Mouse (Mus musculus) myocyte (in vitro differentiated cells): ENCODE results near the gene Slc38a3. TPM values are rescaled to one million over a fixed set of nuclear protein-coding genes. Genes with fewer than 3 reads are reported as not detected.

Source experiments
- H3K27me3 ChIP-seq: one replicate; pipeline ENCODE4 v1.6.1; 2011; ENCODE audit not compliant: control insufficient read depth, insufficient read depth, insufficient read length
- H3K36me3 ChIP-seq: one replicate; pipeline ENCODE4 v1.6.1; 2011; ENCODE audit not compliant: control insufficient read depth, insufficient read depth
- H3K4me2 ChIP-seq: one replicate; pipeline ENCODE4 v1.6.1; 2011; ENCODE audit warnings: low read depth, control low read depth
- H3K4me3 ChIP-seq: one replicate; pipeline ENCODE4 v1.5.1; 2011; ENCODE audit warnings: mild to moderate bottlenecking, control low read depth, moderate library complexity
- H3K79me2 ChIP-seq: one replicate; pipeline ENCODE4 v1.6.1; 2011; ENCODE audit not compliant: control insufficient read depth, insufficient read depth
- H3ac ChIP-seq: one replicate; pipeline ENCODE4 v1.6.1; 2011; ENCODE audit not compliant: control insufficient read depth, insufficient read length
- CEBPB ChIP-seq: IDR thresholded peaks from 2 replicates; pipeline ENCODE4 v1.6.1; 2011; ENCODE audit warnings: mild to moderate bottlenecking, moderate library complexity; ENCODE audit not compliant: poor library complexity, insufficient read depth, severe bottlenecking
- E2F4 ChIP-seq: IDR thresholded peaks from one replicate; pipeline ENCODE4 v1.6.1; 2011; ENCODE audit warnings: mild to moderate bottlenecking, control low read depth, moderate library complexity; ENCODE audit not compliant: insufficient read depth
- MAX ChIP-seq: IDR thresholded peaks from one replicate; pipeline ENCODE4 v1.6.1; 2011; ENCODE audit warnings: low read depth, mild to moderate bottlenecking, control low read depth
- MYOD1 ChIP-seq, 3 experiments: IDR thresholded peaks; one replicate each; pipeline ENCODE4 v1.6.1; 2011; ENCODE audit warnings: control low read depth in 2 of 3, low read depth in 2 of 3, mild to moderate bottlenecking in 2 of 3, moderate library complexity in 1 of 3; ENCODE audit not compliant: insufficient read length in 2 of 3, control insufficient read depth in 1 of 3
- MYOG ChIP-seq, 3 experiments: IDR thresholded peaks; one replicate each; pipeline ENCODE4 v1.6.1; 2011; ENCODE audit warnings: control low read depth in 2 of 3, low read depth in 2 of 3, mild to moderate bottlenecking in 2 of 3; ENCODE audit not compliant: insufficient read length in 2 of 3, control insufficient read depth in 1 of 3, insufficient read depth in 1 of 3
- POLR2A ChIP-seq: IDR thresholded peaks from one replicate; pipeline ENCODE4 v1.6.1; 2011; ENCODE audit warnings: low read depth, mild to moderate bottlenecking, control low read depth, moderate library complexity; ENCODE audit not compliant: insufficient read length
- POLR2AphosphoS2 ChIP-seq: IDR thresholded peaks from one replicate; pipeline ENCODE4 v1.6.1; 2011; ENCODE audit warnings: low read depth, control low read depth; ENCODE audit not compliant: insufficient read length
- REST ChIP-seq: IDR thresholded peaks from one replicate; pipeline ENCODE4 v1.6.1; 2011; ENCODE audit warnings: mild to moderate bottlenecking, control low read depth, moderate library complexity; ENCODE audit not compliant: insufficient read depth, insufficient read length
- SRF ChIP-seq: IDR thresholded peaks from one replicate; pipeline ENCODE4 v1.6.1; 2011; ENCODE audit warnings: low read depth; ENCODE audit not compliant: control insufficient read depth, insufficient read length
- TCF12 ChIP-seq: IDR thresholded peaks from one replicate; pipeline ENCODE4 v1.6.1; 2011; ENCODE audit warnings: mild to moderate bottlenecking, control low read depth; ENCODE audit not compliant: poor library complexity, insufficient read depth, severe bottlenecking
- TCF3 ChIP-seq: IDR thresholded peaks from one replicate; pipeline ENCODE4 v1.6.1; 2011; ENCODE audit warnings: low read depth, control low read depth; ENCODE audit not compliant: insufficient read length
- USF1 ChIP-seq: IDR thresholded peaks from one replicate; pipeline ENCODE4 v1.6.1; 2011; ENCODE audit warnings: low read depth, mild to moderate bottlenecking, control low read depth, moderate library complexity
- polyA plus RNA-seq: library from polyadenylated mRNA; unstranded; fragments of >200 nt; fragmentation: generic; extraction: Trizol; gene quantifications from one replicate; pipeline ENCODE4 v1.2.1, GENCODE M21; 2012; ENCODE audit warnings: missing spikeins

Gene Slc38a3
- polyA plus RNA-seq, 1 experiment: 0.06 TPM

GRCm38 (mm10) chr9:107668916-107669315 is 414 bp downstream of the Slc38a3 start:
- TF ChIP-seq TCF12 (no peak), USF1 (no peak)

DNA sequence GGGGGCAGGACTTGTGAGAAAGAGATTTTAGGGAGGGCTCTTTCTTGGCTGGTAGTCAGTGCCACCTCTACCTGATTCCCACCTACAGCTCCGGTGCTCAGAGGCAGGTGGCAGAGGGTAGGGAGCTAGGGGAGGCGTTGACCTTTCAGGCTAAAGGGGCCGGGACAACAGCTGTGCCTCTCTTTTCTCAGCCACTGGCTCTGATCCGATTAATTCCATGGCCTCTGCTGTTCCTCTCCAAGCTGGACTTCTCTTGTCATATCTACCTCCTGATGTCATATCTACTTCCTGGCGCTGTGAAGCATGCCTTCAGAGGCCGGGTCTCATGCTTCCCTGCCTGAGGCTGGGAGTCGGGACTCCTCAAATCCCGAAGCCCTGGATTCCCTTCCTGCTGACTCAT is 1.3 kb downstream of the Slc38a3 start:
- Histone ChIP-seq H3ac (no peak overlapping the region), H3K79me2 (no peaks in the 10 kb centered on the region), H3K36me3 (no peaks in the 10 kb centered on the region), H3K27me3 (peaks cover 72% of the 10 kb centered on the region), H3K4me3 (no peak overlapping the region), H3K4me2 (no peak overlapping the region)
- TF ChIP-seq USF1: no peak
- TF ChIP-seq E2F4: no peak
- no peak for TF ChIP-seq REST
- no peak for TF ChIP-seq MYOG (IDR thresholded peaks at IDR 0.05; ENCODE audit: control insufficient read depth in 1 of 3, insufficient read depth in 1 of 3, insufficient read length in 2 of 3, low read depth in 2 of 3)
- TF ChIP-seq CEBPB: no peak
- TF ChIP-seq POLR2AphosphoS2: no peak
- TF ChIP-seq TCF12: no peak
- TF ChIP-seq MAX: no peak
- TF ChIP-seq MYOD1 (IDR thresholded peaks at IDR 0.05; ENCODE audit: control insufficient read depth in 1 of 3, insufficient read length in 2 of 3, low read depth in 2 of 3): no peak
- no peak for TF ChIP-seq SRF
- no peak for TF ChIP-seq POLR2A
- no peak for TF ChIP-seq TCF3

More at GRCm38 (mm10) chr9:107668916-107669315, 414 bp downstream of the Slc38a3 start:
- no peaks in the 10 kb centered on the region for H3K36me3 ChIP-seq
- no peak overlapping the region for H3K4me2 ChIP-seq
- H3ac ChIP-seq: no peak overlapping the region
- H3K79me2 ChIP-seq: no peaks in the 10 kb centered on the region
- H3K4me3 ChIP-seq: no peak overlapping the region
- H3K27me3 ChIP-seq: peaks cover 68% of the 10 kb centered on the region

DNA sequence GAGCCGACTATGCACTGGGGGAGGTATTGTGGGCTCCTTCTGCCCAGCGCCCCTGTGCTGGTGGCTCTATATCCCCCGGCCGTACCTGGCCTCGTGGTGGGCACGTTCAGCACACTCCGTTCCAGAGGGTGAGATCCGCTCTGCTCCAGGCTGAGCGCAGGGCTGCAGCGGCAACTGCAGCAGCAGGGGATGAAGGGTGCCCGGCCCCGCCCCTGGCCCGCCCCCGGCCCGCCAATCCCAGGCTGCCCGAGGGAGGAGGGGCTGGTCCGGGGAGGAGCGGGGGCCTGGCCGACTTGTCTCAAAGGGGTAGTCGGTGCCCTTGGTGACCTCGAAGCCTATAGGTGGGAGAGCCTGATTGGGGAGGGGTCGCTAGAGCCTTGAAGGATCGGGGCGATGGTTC is 2.1 kb downstream of the Slc38a3 start:
- no peak for TF ChIP-seq MAX
- no peak for TF ChIP-seq CEBPB

DNA sequence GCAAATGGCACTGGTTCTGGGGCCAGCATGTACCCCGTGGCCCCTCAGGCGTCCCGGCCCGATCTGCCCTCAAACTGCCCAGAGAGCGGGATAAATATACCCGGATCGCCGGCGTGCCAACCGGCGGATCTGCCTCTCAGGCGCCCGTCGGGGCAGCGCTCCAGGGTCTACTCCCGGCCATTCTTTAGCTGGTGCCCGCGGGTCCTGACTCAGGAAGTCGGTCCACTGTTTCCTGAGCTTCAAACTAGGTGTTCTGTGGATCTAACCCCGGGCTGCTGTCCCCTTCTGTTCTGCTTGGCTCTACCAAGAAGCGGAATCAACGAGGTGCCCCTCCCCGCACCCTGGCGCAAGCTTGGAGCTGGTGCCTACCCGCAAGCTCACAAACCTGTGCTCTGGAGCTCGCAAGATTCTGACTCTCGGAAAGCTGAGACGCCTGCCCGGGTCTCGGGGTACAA is 2.6 kb downstream of the Slc38a3 start:
- Histone ChIP-seq H3K79me2 (no peaks in the 10 kb centered on the region), H3K27me3 (peaks cover 82% of the 10 kb centered on the region), H3K4me3 (no peak overlapping the region), H3ac (no peak overlapping the region), H3K36me3 (no peaks in the 10 kb centered on the region), H3K4me2 (peak overlapping the region; percentile 34)
- no peak for TF ChIP-seq TCF12
- TF ChIP-seq REST: no peak
- no peak for TF ChIP-seq E2F4
- no peak for TF ChIP-seq TCF3
- no peak for TF ChIP-seq MYOG (IDR thresholded peaks at IDR 0.05; ENCODE audit: control insufficient read depth in 1 of 3, insufficient read depth in 1 of 3, insufficient read length in 2 of 3, low read depth in 2 of 3)
- TF ChIP-seq SRF: no peak
- no peak for TF ChIP-seq POLR2A
- no peak for TF ChIP-seq USF1
- no peak for TF ChIP-seq MYOD1 (IDR thresholded peaks at IDR 0.05; ENCODE audit: control insufficient read depth in 1 of 3, insufficient read length in 2 of 3, low read depth in 2 of 3)
- no peak for TF ChIP-seq POLR2AphosphoS2
- TF ChIP-seq CEBPB: no peak

More for the DNA sequence above, 2.1 kb downstream of the Slc38a3 start:
- Histone ChIP-seq H3K36me3 (no peaks in the 10 kb centered on the region), H3K4me2 (peak overlapping the region; percentile 34), H3ac (no peak overlapping the region), H3K27me3 (peaks cover 80% of the 10 kb centered on the region), H3K79me2 (no peaks in the 10 kb centered on the region), H3K4me3 (no peak overlapping the region)

DNA sequence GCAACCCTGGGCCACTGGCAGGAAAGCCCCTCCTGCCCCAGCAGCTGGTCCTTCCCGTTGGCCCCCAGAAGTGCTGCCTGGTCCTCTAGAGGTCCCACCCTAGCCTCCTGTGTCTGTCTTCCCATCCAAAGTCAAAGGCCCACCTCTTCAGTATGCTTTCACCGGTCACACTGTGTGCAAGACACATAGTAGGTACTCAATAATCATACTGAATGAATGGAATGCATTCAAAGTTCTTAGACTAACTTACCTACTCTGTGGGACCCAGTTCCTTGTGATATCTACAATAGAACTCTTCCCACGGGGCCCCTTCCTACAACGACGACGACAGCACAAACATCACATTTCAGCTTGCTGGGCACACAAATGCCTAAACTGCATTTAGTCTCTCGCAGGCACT is 4.0 kb downstream of the Slc38a3 start:
- no peak overlapping the region for H3ac ChIP-seq
- no peaks in the 10 kb centered on the region for H3K36me3 ChIP-seq
- no peak overlapping the region for H3K4me3 ChIP-seq
- peaks cover 85% of the 10 kb centered on the region for H3K27me3 ChIP-seq
- TF ChIP-seq CEBPB (no peak), TCF3 (no peak), TCF12 (no peak), REST (no peak), POLR2A (no peak), POLR2AphosphoS2 (no peak), SRF (no peak), MAX (no peak)
- no peaks in the 10 kb centered on the region for H3K79me2 ChIP-seq
- no peak overlapping the region for H3K4me2 ChIP-seq

- no peaks in the 10 kb centered on the region for H3K79me2 ChIP-seq
- no peak overlapping the region for H3K4me2 ChIP-seq
- H3K27me3 ChIP-seq: peaks cover 85% of the 10 kb centered on the region
- H3ac ChIP-seq: no peak overlapping the region
- H3K4me3 ChIP-seq: no peak overlapping the region
- TF ChIP-seq USF1 (no peak), MAX (no peak), MYOG (IDR thresholded peaks at IDR 0.05; ENCODE audit: control insufficient read depth in 1 of 3, insufficient read depth in 1 of 3, insufficient read length in 2 of 3, low read depth in 2 of 3) (no peak), REST (no peak), MYOD1 (IDR thresholded peaks at IDR 0.05; ENCODE audit: control insufficient read depth in 1 of 3, insufficient read length in 2 of 3, low read depth in 2 of 3) (no peak), TCF12 (no peak), TCF3 (no peak), POLR2A (no peak), CEBPB (no peak), POLR2AphosphoS2 (no peak), E2F4 (no peak), SRF (no peak)
- no peaks in the 10 kb centered on the region for H3K36me3 ChIP-seq
Observed at GRCm38 (mm10) chr9:107663525-107663924, 5.8 kb downstream of the Slc38a3 start.
